Mouse (Mus musculus): ENCODE data around the gene Klf13.

GRCm38 (mm10) chr7:63988391-63988790 is 49.7 kb upstream of the Klf13 start:
- TF ChIP-seq CTCF (IDR thresholded peaks at IDR 0.05; ENCODE audit: insufficient read depth, low read length) (no peak), POLR2A (IDR thresholded peaks at IDR 0.05; ENCODE audit: borderline replicate concordance, extremely low read depth, low read depth, low read length) (no peak)

Data from lung, adult 2 months (tissue).